In genomic region chr9:48857944-48858343, GRCm38 (mm10) we compare ENCODE assay signal across 9 mouse cellular contexts.
"Had no signal": no experiment of that assay in that cellular context is flagged by ENCODE, and none has a peak within 500 bp of the region (broad histone marks: within the 10 kb centered on the region; RNA-seq: fewer than 3 reads in every experiment).

No protein-coding gene starts in this region.

- DNase-seq: kidney, postnatal 25 days; layer of hippocampus, adult 9-11 months; layer of hippocampus, postnatal 36 days; liver; liver, embryonic 13.5 days; liver, postnatal 0 days; lung, postnatal 14 days; right cerebral cortex, postnatal 14 days; thymus, postnatal 36 days had no signal
